Mouse (Mus musculus): ENCODE measurements around the gene Gpatch2l.

The Gpatch2l gene

DNA sequence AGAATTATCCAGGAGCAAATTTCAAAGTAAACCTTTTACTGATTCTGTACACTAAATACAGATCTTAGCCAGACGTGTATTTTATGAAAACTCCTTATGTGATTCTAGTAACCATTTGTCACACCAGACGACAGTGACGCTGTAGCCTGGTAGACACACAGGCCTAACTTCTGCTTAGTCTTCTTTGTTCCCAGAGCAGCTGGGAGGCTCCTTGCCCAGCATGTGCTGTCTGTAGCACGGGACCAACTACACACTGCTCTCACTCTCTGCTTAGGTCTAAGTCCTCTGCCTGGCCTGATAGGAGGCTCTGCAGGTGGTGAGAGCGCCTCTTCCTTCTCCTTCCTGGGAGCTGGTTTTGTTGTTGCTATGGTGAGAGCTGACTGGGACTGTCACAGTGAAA is 35.2 kb downstream of the Gpatch2l start:
- DNase-seq (ENCODE audit: low spot score in 2 of 2) = no peak

DNA sequence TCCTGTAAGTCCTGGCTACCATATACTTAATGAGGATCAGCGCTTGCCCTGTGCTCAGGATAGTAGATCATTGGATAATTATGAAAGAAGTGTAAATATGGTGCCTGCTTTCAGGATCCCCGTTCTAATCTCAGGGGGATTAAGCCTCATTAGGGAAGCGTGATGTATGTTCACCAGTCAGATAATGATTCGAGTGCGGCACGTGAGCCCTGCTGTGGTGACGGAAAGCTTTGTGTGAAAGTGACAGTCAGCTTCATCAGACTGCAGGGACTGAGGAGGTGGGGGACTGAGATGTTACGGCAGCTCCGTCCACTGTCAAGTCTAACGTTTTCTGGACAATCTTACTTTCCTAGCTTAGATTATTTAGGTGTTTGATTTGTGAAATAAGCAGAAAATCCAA is 38.3 kb downstream of the Gpatch2l start:
- no peak for DNase-seq (ENCODE audit: low spot score in 2 of 2)

DNA sequence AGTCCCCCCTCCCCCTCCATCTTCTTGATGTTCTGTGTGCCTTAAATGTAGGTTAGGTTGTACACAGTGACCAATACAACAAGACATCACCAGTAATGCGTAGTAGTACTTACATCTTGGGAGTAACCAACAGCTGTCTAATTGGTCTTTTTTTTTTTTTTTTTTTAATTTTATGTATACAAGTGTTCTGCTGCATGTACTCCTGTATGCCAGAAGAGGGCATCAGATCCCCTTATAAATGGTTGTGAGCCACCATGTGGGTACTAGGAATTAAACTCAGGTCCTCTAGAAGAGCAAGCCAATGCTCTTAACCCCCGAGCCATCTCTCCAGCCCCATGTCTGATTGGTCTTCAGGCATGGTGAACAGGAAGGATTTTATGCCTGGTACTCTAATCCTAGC is 44.0 kb downstream of the Gpatch2l start:
- DNase-seq (ENCODE audit: low spot score in 2 of 2) = no peak

GRCm38 (mm10) chr12:86297450-86297849 is 55.8 kb downstream of the Gpatch2l start:
- DNase-seq (ENCODE audit: low spot score in 2 of 2) = no peak

DNA sequence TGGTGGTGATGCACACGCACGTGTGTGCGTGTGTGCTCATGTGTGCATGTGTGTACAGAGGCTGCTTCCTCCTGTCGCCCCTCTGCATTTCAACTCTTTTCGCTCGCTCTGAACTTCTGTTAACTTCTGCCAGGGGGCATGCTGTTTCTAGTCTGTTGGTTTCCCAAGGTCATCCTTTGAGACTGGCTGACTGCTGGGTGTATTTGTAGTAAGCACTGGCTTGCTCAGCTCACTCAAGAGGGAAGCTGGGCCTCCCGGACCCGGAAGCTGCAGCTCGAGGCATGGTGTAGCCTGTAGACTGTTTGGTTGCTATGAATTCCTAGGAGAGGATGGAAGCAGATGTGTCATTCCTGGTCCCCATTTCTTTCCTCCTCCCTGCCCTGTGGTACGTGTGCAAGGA is 61.3 kb downstream of the Gpatch2l start:
- DNase-seq (ENCODE audit: low spot score in 2 of 2) = no peak

- no peak for DNase-seq (ENCODE audit: low spot score in 2 of 2)
Observed at GRCm38 (mm10) chr12:86305045-86305444, 63.4 kb downstream of the Gpatch2l start.

DNA sequence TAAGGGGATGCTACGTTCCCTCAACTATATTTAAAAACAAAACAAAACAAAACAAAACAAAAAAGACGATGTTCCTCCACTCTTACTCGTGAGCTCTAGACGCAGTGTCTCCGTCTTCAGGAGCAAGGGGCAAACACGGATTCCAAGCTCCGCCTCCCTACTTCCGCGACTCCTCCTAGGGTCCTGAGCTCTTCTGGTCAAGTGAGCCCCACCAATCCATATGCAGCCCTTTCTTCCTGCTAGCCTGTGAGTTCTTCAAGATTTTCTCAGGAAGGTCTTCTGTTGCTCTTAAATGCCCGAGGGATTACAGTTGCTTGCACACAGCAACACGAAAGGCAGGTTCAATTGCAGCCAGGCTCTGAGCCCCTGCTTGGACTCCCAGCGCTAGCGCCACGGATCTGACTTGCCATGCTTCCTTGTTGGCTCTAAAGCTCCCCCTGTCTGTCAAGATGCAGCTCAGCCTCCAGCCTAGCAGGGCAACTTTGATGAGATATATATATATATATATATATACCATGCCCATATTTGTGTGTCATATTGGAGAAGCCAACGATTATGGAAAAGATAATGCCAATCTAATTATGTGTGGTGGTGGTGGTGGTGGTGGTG is 64.1 kb downstream of the Gpatch2l start:
- DNase-seq (ENCODE audit: low spot score in 2 of 2) = peak; percentile 2 to 4

- DNase-seq (ENCODE audit: low spot score in 2 of 2) = no peak
Observed at GRCm38 (mm10) chr12:86309474-86309873, 67.8 kb downstream of the Gpatch2l start.

DNA sequence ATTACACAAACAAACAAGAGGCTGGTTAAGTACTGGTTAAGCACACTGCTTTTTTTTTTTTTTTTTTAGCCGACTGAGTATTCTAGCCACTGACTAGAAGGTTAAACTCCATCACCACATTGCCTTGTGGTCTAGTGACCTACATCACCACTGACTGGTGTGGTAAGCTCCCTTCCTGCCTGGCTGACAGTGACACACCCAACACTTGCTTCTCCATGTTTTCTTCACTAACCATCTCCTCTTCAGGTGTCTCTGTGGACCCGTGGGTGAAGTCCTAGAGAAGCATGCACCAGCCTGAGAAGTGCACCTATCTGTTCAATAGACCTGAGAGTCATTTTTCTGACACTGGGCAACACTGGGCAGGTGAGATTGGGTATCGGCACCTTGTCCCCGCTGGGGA is 68.2 kb downstream of the Gpatch2l start:
- DNase-seq (ENCODE audit: low spot score in 2 of 2) = no peak

GRCm38 (mm10) chr12:86320629-86321028 is 79.0 kb downstream of the Gpatch2l start:
- DNase-seq (ENCODE audit: low spot score in 2 of 2) = no peak

DNA sequence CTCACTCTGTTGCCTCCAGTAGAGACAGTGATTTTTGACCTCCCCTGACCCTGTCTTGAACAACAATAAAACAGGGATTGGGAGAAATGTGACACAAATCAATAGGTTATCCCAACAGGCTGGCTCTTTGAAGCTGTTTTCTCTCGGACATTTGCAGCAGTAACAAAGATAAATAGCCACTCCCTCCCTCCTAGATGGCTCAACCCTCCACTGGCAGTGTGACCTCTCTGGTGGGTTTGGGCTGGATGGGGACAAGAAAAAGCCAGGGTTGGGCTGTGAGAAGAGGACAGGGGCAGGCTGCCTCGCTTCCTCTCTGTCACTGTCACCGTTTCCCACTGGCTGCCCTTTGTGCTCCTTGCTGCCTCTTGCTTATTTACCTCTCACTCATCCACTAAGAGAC is 82.6 kb downstream of the Gpatch2l start:
- DNase-seq (ENCODE audit: low spot score in 2 of 2) = no peak

DNA sequence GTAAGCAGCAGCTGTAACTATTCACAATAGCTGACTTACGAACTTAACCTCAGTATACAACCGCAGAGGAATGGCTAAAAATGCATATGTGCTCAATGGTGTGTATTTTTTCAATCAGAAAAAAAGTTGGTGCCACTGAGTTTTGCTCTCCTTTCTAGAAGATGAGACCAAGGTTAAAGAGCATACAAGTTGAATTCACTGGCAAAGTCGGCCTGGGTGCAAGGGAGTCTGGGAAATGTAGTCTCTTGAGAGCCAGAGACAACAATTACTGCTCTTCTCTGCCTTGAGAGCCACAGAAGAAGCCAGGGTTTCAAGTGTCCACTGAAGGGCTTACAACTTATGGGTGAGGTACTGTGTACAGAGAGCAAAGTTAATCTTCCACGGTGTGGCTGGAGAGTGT is 88.2 kb downstream of the Gpatch2l start:
- no peak for DNase-seq (ENCODE audit: low spot score in 2 of 2)

DNA sequence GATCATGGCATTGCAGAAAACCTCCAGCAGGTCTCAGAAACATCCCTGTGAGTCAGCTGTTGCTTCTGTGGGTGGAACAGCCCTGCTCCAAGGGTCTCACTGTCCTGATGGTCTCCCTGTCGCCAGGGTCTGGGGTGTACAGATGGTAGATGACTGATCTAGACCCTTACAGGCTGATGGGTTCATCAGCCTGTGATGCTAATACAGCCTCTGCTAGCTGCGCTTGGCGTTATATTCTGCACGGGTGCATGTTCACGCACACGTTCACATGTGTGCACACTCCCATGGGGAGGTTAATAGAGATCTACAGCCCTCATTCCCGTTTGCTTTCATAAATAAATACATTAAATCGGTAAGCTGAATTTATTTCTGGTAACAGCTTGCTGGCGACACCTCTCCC is 89.0 kb downstream of the Gpatch2l start:
- no peak for DNase-seq (ENCODE audit: low spot score in 2 of 2)

DNA sequence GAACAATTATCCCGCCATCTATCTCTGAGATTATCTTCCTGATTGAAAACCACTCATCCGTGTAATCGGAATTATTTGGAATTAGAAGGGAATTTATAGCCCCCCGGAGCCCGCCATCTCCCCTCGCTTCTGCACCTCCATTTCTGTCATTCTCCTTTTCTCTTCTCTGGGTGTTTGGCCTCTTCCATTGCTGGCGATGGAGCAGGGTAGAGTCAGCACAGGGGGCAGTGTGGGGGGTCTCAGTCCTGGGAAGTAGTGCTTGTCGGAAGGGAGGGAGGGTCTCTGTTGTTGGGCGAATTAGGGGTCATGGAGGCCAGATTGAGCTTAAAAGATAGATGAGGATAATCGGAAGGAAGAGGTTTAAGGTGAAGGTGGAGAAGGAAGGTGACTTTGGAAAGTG is 89.6 kb downstream of the Gpatch2l start:
- no peak for DNase-seq (ENCODE audit: low spot score in 2 of 2)

GRCm38 (mm10) chr12:86336209-86336608 is 94.6 kb downstream of the Gpatch2l start:
- no peak for DNase-seq (ENCODE audit: low spot score in 2 of 2)

GRCm38 (mm10) chr12:86336887-86337286 is 95.2 kb downstream of the Gpatch2l start:
- DNase-seq (ENCODE audit: low spot score in 2 of 2) = no peak
